Mouse (Mus musculus): Measurements from ENCODE around the gene Poc1b. TPM values are rescaled to one million over a fixed set of nuclear protein-coding genes. Genes with fewer than 3 reads are reported as not detected.

Poc1b gene
- polyA plus RNA-seq, 1 experiment, result 0.49 TPM

DNA sequence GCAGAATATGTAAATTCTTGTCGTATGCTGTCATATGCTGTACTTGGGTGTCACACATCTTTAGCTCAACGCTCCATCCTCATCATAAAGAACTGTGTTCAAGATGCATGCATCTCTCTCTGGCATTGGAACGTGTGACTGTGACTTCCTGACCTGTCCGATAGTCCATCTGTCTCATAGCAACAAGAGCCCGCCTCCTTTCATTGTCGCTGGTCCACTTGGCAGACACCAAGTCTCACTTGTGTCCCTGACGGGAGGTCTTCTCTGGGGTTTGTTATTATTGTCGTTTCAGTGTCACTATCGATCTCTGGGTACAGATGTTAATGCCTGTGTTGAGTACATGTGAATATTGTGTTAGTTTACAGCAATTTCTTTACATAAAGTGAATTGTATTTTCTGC, 70.1 kb downstream of the Poc1b start:
- TF ChIP-seq GATA1 (IDR thresholded peaks at IDR 0.05; ENCODE audit: low read length) (no peak), TAL1 (IDR thresholded peaks at IDR 0.05; ENCODE audit: low read length) (no peak)
- no peaks in the 10 kb centered on the region for H3K9me3 ChIP-seq (ENCODE audit: control insufficient read depth, low read length)
- H3K4me3 ChIP-seq (replicated peaks), result no peak overlapping the region
- H3K27me3 ChIP-seq (ENCODE audit: control insufficient read depth), result no peaks in the 10 kb centered on the region
- no peaks in the 10 kb centered on the region for H3K4me1 ChIP-seq (ENCODE audit: control insufficient read depth)
- no peaks in the 10 kb centered on the region for H3K36me3 ChIP-seq (ENCODE audit: control insufficient read depth)

DNA sequence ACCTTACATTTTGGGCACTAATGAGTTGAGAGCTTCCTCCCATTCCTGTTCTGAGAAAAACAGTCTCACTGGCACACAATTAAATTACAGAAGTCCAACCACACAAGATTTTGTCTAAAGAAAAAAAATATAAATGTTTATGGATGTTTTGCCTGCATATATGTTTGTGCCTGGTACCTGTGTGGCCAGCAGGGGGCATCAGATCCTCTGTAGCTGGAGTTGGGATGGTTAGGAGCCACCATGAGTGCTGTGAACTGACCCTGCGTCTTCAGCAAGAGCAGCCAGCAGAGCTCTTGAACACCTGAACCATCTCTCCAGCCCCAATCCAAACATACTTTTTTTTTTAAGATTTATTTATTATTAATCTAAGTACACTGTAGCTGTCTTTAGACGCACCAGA, 71.3 kb downstream of the Poc1b start:
- Histone ChIP-seq H3K4me1 (ENCODE audit: control insufficient read depth) (no peaks in the 10 kb centered on the region), H3K9me3 (ENCODE audit: control insufficient read depth, low read length) (no peaks in the 10 kb centered on the region), H3K36me3 (ENCODE audit: control insufficient read depth) (no peaks in the 10 kb centered on the region), H3K27me3 (ENCODE audit: control insufficient read depth) (no peaks in the 10 kb centered on the region), H3K4me3 (replicated peaks) (no peak overlapping the region)
- no peak for TF ChIP-seq GATA1 (IDR thresholded peaks at IDR 0.05; ENCODE audit: low read length)
- no peak for TF ChIP-seq TAL1 (IDR thresholded peaks at IDR 0.05; ENCODE audit: low read length)

DNA sequence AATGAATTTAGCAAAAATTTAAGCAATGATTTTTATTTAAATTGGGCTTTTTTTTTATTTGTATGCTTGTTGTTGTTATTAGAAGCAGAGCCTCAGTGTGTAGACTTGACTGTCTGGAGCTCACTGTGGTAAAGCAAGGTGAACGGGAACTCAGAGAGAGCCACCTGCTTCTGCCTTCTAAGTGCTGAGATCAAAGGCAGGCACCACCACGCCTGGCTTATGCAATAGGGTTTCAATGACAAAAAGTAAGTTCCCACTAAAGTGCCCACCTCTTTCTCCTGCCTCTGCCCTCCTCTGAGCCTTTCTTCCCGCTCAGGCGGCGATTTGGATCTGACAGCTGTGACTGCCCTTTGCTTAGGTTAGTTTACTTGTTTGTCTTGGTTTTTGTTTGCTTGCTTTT, 72.3 kb downstream of the Poc1b start:
- H3K27me3 ChIP-seq (ENCODE audit: control insufficient read depth), result no peaks in the 10 kb centered on the region
- no peak overlapping the region for H3K4me3 ChIP-seq (replicated peaks)
- no peaks in the 10 kb centered on the region for H3K36me3 ChIP-seq (ENCODE audit: control insufficient read depth)
- no peaks in the 10 kb centered on the region for H3K4me1 ChIP-seq (ENCODE audit: control insufficient read depth)
- TF ChIP-seq GATA1 (IDR thresholded peaks at IDR 0.05; ENCODE audit: low read length) (no peak), TAL1 (IDR thresholded peaks at IDR 0.05; ENCODE audit: low read length) (no peak)
- no peaks in the 10 kb centered on the region for H3K9me3 ChIP-seq (ENCODE audit: control insufficient read depth, low read length)

DNA sequence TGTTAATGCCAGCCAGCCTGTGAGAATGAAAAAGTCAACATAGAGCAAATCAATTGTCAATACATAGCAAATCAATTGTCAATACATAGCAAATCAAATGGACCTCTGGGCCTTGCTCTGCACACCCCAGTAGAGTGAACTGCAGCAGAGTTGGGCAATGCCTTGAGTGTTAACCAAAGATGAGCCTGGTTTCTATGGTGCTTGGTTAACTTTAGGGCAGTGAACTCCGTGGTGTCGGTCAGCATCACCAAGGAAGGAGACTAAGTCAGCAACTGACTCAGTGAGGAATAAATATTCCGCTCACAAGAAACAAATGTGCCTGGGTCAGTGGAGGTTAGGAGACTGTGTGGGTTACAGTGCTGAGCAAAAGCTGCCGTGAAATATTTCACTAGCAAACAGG, 72.7 kb downstream of the Poc1b start:
- Histone ChIP-seq H3K4me3 (replicated peaks) (no peak overlapping the region), H3K4me1 (ENCODE audit: control insufficient read depth) (no peaks in the 10 kb centered on the region), H3K27me3 (ENCODE audit: control insufficient read depth) (no peaks in the 10 kb centered on the region), H3K9me3 (ENCODE audit: control insufficient read depth, low read length) (no peaks in the 10 kb centered on the region), H3K36me3 (ENCODE audit: control insufficient read depth) (no peaks in the 10 kb centered on the region)
- TF ChIP-seq TAL1 (IDR thresholded peaks at IDR 0.05; ENCODE audit: low read length) (no peak), GATA1 (IDR thresholded peaks at IDR 0.05; ENCODE audit: low read length) (no peak)

DNA sequence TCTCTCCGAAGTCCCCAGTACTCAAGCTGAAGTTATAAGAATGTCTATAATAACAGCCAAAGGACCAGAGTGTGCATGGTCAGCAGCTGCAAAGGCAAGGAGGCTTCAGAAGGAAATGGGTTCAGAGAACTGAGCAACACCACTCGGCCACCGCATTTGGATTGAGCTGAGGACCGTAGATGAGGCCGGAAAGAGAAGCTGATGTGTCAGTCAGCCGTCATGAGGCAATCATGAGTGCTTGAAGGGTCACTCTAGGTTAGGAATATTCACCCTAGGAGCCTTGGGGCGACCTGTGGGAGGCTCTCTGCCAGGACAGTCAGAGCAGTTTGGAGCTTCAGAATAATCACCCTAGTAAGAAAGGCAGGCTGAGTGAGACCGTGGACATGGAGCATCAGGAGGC, 74.7 kb downstream of the Poc1b start:
- Histone ChIP-seq H3K36me3 (ENCODE audit: control insufficient read depth) (no peaks in the 10 kb centered on the region), H3K4me3 (replicated peaks) (no peak overlapping the region), H3K27me3 (ENCODE audit: control insufficient read depth) (no peaks in the 10 kb centered on the region), H3K9me3 (ENCODE audit: control insufficient read depth, low read length) (no peaks in the 10 kb centered on the region), H3K4me1 (ENCODE audit: control insufficient read depth) (no peaks in the 10 kb centered on the region)
- no peak for TF ChIP-seq GATA1 (IDR thresholded peaks at IDR 0.05; ENCODE audit: low read length)
- no peak for TF ChIP-seq TAL1 (IDR thresholded peaks at IDR 0.05; ENCODE audit: low read length)

DNA sequence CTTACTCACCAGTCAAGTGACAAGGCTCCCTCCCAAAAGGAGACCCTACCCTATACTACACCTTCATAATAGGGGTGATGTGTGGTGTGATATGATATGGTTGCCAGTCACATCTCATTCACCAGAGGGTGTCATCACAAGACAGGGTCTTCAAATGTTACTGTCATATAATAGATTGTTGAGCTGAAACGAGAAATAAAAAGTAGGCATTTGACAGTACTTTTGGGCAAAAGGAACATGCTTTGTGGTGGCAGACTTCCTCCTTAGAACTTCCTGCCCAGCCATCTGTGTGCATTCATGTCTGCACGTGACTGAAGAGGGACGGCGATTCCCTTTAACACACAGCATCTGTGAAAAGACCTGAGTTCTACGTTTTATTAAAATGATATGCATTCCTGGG, 75.3 kb downstream of the Poc1b start:
- Histone ChIP-seq H3K9me3 (ENCODE audit: control insufficient read depth, low read length) (no peaks in the 10 kb centered on the region), H3K27me3 (ENCODE audit: control insufficient read depth) (no peaks in the 10 kb centered on the region), H3K36me3 (ENCODE audit: control insufficient read depth) (no peaks in the 10 kb centered on the region), H3K4me1 (ENCODE audit: control insufficient read depth) (no peaks in the 10 kb centered on the region), H3K4me3 (replicated peaks) (no peak overlapping the region)
- TF ChIP-seq TAL1 (IDR thresholded peaks at IDR 0.05; ENCODE audit: low read length) (no peak), GATA1 (IDR thresholded peaks at IDR 0.05; ENCODE audit: low read length) (no peak)

DNA sequence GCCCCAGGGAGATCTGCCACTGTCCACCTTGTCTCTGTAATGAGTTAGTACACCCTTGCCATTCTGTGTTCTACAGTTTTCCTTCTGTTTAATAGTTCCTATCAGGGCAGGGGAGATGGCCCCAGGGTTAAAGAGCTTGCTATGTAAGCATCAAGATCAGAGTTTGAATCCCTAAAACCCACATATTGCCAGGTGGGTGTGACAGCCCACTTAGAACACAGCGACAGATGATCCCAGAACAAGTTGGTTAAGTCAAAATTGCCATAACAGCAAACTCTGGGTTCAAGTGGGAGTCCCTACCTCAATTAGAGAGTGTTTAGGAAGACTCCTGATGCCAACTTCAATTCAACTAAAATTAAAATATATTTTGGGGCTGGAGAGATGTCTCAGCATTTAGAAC, 81.3 kb downstream of the Poc1b start:
- Histone ChIP-seq H3K36me3 (ENCODE audit: control insufficient read depth) (no peaks in the 10 kb centered on the region), H3K4me3 (replicated peaks) (no peak overlapping the region), H3K27me3 (ENCODE audit: control insufficient read depth) (no peaks in the 10 kb centered on the region), H3K4me1 (ENCODE audit: control insufficient read depth) (no peaks in the 10 kb centered on the region), H3K9me3 (ENCODE audit: control insufficient read depth, low read length) (no peaks in the 10 kb centered on the region)
- TF ChIP-seq GATA1 (IDR thresholded peaks at IDR 0.05; ENCODE audit: low read length) (no peak), TAL1 (IDR thresholded peaks at IDR 0.05; ENCODE audit: low read length) (no peak)

DNA sequence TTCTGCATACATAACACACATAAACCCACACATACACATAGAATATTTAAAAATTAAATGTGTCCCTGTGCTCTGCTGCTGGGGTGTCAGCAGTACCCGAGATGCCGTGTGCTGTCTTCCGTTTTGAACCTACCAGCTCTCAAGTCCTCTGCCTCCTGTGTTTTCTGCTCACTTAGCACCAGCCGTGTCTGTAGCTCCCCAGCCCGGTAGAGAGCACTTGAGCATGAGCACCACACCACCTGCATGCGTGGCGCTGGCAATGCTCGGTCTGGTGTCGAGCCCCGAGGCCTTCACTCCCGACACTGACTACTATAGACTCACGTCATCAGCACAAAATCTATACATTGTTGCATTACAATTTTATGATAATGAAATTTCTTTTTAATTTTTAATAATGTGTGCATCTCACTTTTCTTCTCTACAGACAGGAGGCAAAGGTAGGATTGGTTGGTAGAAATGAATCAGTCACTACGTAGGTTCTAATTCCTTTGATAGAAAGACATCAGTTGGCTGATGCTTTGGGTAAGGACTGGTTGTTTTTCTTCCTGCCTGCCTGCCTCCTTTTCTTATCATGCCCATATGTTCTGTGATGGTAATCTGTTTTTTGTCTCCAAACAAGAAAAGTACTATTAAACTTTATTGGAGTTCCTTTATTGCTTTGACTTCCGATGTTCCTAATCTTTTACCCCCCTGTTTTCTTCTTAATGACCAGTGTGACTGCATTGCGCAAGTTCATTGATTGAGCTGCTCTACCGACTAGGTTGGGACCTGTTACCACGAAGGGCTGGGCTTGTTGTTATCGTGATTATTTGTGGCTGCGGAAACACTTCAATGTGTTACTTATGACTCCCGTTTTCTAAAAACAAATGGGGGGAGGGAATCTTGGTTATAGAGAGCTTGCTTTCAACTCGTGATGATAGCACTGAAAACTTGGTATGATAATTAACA, 82.1 kb downstream of the Poc1b start:
- Histone ChIP-seq H3K27me3 (ENCODE audit: control insufficient read depth) (no peaks in the 10 kb centered on the region), H3K36me3 (ENCODE audit: control insufficient read depth) (no peaks in the 10 kb centered on the region), H3K4me1 (ENCODE audit: control insufficient read depth) (no peaks in the 10 kb centered on the region), H3K4me3 (replicated peaks) (no peak overlapping the region), H3K9me3 (ENCODE audit: control insufficient read depth, low read length) (no peaks in the 10 kb centered on the region)
- TF ChIP-seq TAL1 (IDR thresholded peaks at IDR 0.05; ENCODE audit: low read length) (no peak), GATA1 (IDR thresholded peaks at IDR 0.05; ENCODE audit: low read length) (no peak)

DNA sequence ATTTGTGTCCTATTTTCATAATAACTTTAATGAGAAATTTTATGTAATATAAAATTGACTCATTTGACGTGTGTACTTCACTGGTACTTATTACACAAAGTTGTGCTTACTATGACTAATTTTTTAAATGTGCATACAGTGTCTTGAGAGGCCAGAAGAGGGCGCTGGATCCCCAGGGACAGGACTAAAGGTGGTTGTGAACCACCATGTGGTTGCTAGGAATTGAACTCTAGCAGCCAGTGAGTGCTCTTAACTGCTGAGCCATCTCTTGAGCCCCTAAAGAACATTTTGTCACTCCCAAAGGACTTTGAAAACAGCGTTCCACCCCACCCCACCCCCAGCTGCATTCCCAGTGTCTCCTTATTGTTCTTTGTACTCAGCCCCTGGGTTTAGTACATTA, 84.0 kb downstream of the Poc1b start:
- no peaks in the 10 kb centered on the region for H3K9me3 ChIP-seq (ENCODE audit: control insufficient read depth, low read length)
- H3K4me3 ChIP-seq (replicated peaks), result no peak overlapping the region
- no peaks in the 10 kb centered on the region; the same call in 1 of the 2 replicates for H3K36me3 ChIP-seq (ENCODE audit: control insufficient read depth)
- H3K27me3 ChIP-seq (ENCODE audit: control insufficient read depth), result no peaks in the 10 kb centered on the region
- TF ChIP-seq TAL1 (IDR thresholded peaks at IDR 0.05; ENCODE audit: low read length), result no peak
- no peak for TF ChIP-seq GATA1 (IDR thresholded peaks at IDR 0.05; ENCODE audit: low read length)
- H3K4me1 ChIP-seq (ENCODE audit: control insufficient read depth), result no peaks in the 10 kb centered on the region
